Mouse (Mus musculus): Measurements from ENCODE around the gene Rundc3a.

Rundc3a gene

GRCm38 (mm10) chr11:102447497-102447896 lies 54.3 kb downstream of the Rundc3a start, which contains the start of gene Fam171a2:
Fam171a2 (minus strand) TSS chr11:102447682.
- in situ Hi-C loops (cut with MseI, MboI) = no loop called here

- in situ Hi-C loops (cut with MseI, MboI) = no loop called here
These were observed 55.1 kb downstream of the Rundc3a start for GRCm38 (mm10) chr11:102448327-102448726.

GRCm38 (mm10) chr11:102449043-102450008 lies 56.1 kb downstream of the Rundc3a start:
- in situ Hi-C loops (cut with MseI, MboI) = no loop called here

All from mouse trophoblast stem cell (cell line).